Mouse (Mus musculus) MEL (cell line): ENCODE data around the gene Prdm16.

Source experiments
- CHD2 ChIP-seq: IDR thresholded peaks from 2 replicates; pipeline ENCODE4 v1.6.1; 2011; ENCODE audit warnings: low read length, improper control_type of control experiment
- CTCF ChIP-seq, 3 experiments: IDR thresholded peaks in 2 of 3; conservative IDR thresholded peaks in 1 of 3; 2 replicates each; pipeline ENCODE4 v1.5.1; 2011 to 2012; ENCODE audit warnings: low read length in 3 of 3, low read depth in 2 of 3, mild to moderate bottlenecking in 2 of 3, improper control_type of control experiment in 1 of 3, inconsistent platforms in 1 of 3, mixed read lengths in 1 of 3, moderate library complexity in 1 of 3; ENCODE audit not compliant: control insufficient read depth in 1 of 3, insufficient read depth in 1 of 3, poor library complexity in 1 of 3, severe bottlenecking in 1 of 3
- NRF1 ChIP-seq: IDR thresholded peaks from 2 replicates; pipeline ENCODE4 v1.6.1; 2014; ENCODE audit warnings: low read depth, mild to moderate bottlenecking, inconsistent platforms, low read length, improper control_type of control experiment, moderate library complexity; ENCODE audit not compliant: poor library complexity, insufficient read depth, severe bottlenecking

GRCm38 (mm10) chr4:154649083-154649747 lies 12.5 kb upstream of the Prdm16 start:
- TF ChIP-seq CTCF (IDR thresholded peaks at IDR 0.05 in 2 of 3, conservative IDR thresholded peaks at IDR 0.05 in 1 of 3; ENCODE audit: control insufficient read depth in 1 of 3, insufficient read depth in 1 of 3, low read depth in 2 of 3, low read length in 3 of 3, poor library complexity in 1 of 3, severe bottlenecking in 1 of 3) (no peak), CHD2 (no peak), NRF1 (no peak)
